Mouse (Mus musculus) gastrocnemius, adult 8-10 months (tissue): Measurements from ENCODE around the gene Ceacam12. TPM values are rescaled to one million over a fixed set of nuclear protein-coding genes. Genes with fewer than 3 reads are reported as not detected.
"Not testable (repeated sequence)": the region's sequence is repeated elsewhere in the genome, so short reads cannot be mapped to it uniquely, and the experiment has no call there.

Source experiments
- DNase-seq, 2 experiments: peaks; one replicate each; pipeline ENCODE4 v3.0.0; 2022; ENCODE audit warnings: low spot score in 2 of 2
- microRNA-seq: library from miRNA; unstranded; fragments of <30 nt; microRNA quantifications from one replicate; pipeline ENCODE4 v1.2.0, GENCODE M21; 2022
- total RNA-seq, 4 experiments: library from RNA; stranded (reverse); gene quantifications; 2 replicates each; pipeline ENCODE4 v1.2.4; 2022

Gene Ceacam12
- total RNA-seq = not detected

GRCm38 (mm10) chr7:18065629-18066028 lies at the start of gene Ceacam12:
Gene Ceacam12, plus strand, starts transcription at chr7:18065929.
- no peak for DNase-seq

GRCm38 (mm10) chr7:18073821-18074220 lies 8.1 kb downstream of the Ceacam12 start:
- DNase-seq = not testable (repeated sequence)

- no peak for DNase-seq
Observed at GRCm38 (mm10) chr7:18100785-18101184, 35.1 kb downstream of the Ceacam12 start.

Small RNA genes lying within 50 kb of the gene (microRNA-seq; reads per million reads assigned to microRNA genes)
- not detected for gene Gm22414

Other genes with a start within 250 kb of the Ceacam12 start
- not detected for gene Gm5155, start 194.2 kb upstream of the Ceacam12 start, total RNA-seq
- gene Ceacam11, start 93.8 kb upstream of the Ceacam12 start, total RNA-seq = not detected
- gene Ceacam13, start 56.0 kb upstream of the Ceacam12 start, total RNA-seq = not detected
- gene Igfl3, start 110.6 kb downstream of the Ceacam12 start, total RNA-seq = not detected
- not detected for gene Mill1, start 179.4 kb downstream of the Ceacam12 start, total RNA-seq